Mouse (Mus musculus): Measurements from ENCODE around the gene Tenm2. TPM values are rescaled to one million over a fixed set of nuclear protein-coding genes. Genes with fewer than 3 reads are reported as not detected.

Gene Tenm2
- polyA plus RNA-seq, 1 experiment from 2014 or later: not detected

DNA sequence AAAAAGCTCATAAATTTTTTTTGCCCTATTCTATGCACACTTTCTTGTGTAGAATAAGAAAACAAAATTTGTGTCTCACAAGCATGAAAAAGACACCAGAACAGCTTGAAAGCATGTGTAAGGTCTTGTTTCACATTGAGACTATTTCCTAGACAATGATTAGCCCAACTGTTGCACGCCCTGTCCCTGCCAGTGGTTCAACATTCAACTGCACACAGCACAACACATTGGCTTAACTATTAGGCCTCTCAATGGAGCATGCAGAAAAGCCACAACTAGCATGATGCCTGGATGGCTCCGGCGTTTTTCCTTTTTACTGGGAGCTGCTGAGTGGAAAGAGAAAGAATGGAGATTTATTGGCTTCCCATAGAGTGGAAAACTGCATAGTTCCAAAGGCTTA is 170.3 kb downstream of the Tenm2 start:
- Histone ChIP-seq H3K9me3 (ENCODE audit: low read length) (no peaks in the 10 kb centered on the region; the same call in 1 of the 2 replicates), H3K36me3 (replicated peaks; ENCODE audit: insufficient read depth, low read length) (no peaks in the 10 kb centered on the region), H3K27me3 (ENCODE audit: insufficient read depth, low read length) (no peaks in the 10 kb centered on the region), H3K9ac (replicated peaks) (no peak overlapping the region), H3K4me3 (ENCODE audit: low read depth, low read length) (no peak overlapping the region), H3K4me2 (ENCODE audit: low read depth, low read length) (no peak overlapping the region), H3K4me1 (ENCODE audit: insufficient read depth) (no peaks in the 10 kb centered on the region), H3K27ac (ENCODE audit: low read depth) (no peak overlapping the region)
- ATAC-seq: no peak
- WGBS (ENCODE audit: insufficient replicate concordance): 63% methylated on average over 3 of the region's 3 CpGs
- no peak for DNase-seq
- no peak for TF ChIP-seq CTCF (IDR thresholded peaks at IDR 0.05; ENCODE audit: low read depth)
- TF ChIP-seq EP300 (IDR thresholded peaks at IDR 0.05; ENCODE audit: low read depth): no peak

DNA sequence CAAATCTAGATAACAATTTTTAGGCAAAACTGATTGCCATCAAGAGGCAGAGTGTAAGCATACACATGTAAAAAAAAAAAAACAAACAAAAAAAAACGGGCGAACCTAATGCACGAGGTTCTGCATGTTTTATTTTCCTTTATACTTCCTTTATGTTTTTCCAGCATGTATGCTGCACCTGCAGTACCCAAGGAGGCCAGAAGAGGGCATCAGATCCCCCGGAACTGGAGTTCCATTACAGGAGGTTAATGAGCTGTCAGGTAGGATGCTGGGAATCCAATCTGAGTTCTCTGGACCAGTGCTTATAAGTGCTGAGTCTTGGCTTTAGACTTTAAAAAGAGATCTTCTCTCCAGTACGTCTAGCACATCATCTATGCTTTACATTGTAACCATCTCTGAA is 189.1 kb downstream of the Tenm2 start:
- H3K4me1 ChIP-seq (ENCODE audit: insufficient read depth): no peaks in the 10 kb centered on the region
- peak; percentile 39 for DNase-seq
- no peak overlapping the region for H3K4me2 ChIP-seq (ENCODE audit: low read depth, low read length)
- no peaks in the 10 kb centered on the region for H3K27me3 ChIP-seq (ENCODE audit: insufficient read depth, low read length)
- H3K4me3 ChIP-seq (ENCODE audit: low read depth, low read length): no peak overlapping the region
- ATAC-seq: no peak
- 33% methylated on average over 5 of the region's 5 CpGs for WGBS (ENCODE audit: insufficient replicate concordance)
- H3K9ac ChIP-seq (replicated peaks): no peak overlapping the region
- TF ChIP-seq CTCF (IDR thresholded peaks at IDR 0.05; ENCODE audit: low read depth) (peak; percentile 65), EP300 (IDR thresholded peaks at IDR 0.05; ENCODE audit: low read depth) (no peak)
- no peaks in the 10 kb centered on the region for H3K9me3 ChIP-seq (ENCODE audit: low read length)
- H3K27ac ChIP-seq (ENCODE audit: low read depth): no peak overlapping the region
- no peaks in the 10 kb centered on the region for H3K36me3 ChIP-seq (replicated peaks; ENCODE audit: insufficient read depth, low read length)

DNA sequence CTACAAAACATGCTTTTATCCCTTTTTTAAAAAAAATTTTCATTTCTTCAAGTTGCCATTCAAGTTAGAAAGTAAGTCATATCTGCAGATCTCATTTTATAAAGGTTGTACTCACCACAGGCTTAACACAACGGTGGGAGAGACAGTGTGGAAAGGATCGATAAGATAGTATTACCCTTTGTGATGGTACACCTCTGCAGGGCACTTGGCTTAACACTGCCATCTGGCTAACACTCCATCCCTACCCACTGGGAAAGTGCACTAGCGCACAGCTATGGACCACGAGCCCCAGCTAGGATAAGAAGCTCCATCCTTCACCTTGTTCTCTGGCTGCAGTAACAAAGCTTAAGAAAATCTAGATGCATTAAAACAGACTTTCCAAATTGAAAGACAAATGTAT is 194.5 kb downstream of the Tenm2 start:
- no peaks in the 10 kb centered on the region for H3K36me3 ChIP-seq (replicated peaks; ENCODE audit: insufficient read depth, low read length)
- H3K27ac ChIP-seq (ENCODE audit: low read depth): no peak overlapping the region
- H3K4me3 ChIP-seq (ENCODE audit: low read depth, low read length): no peak overlapping the region
- no peak overlapping the region for H3K4me2 ChIP-seq (ENCODE audit: low read depth, low read length)
- TF ChIP-seq CTCF (IDR thresholded peaks at IDR 0.05; ENCODE audit: low read depth): no peak
- TF ChIP-seq EP300 (IDR thresholded peaks at IDR 0.05; ENCODE audit: low read depth): no peak
- ATAC-seq (no peak), DNase-seq (no peak)
- no peaks in the 10 kb centered on the region for H3K4me1 ChIP-seq (ENCODE audit: insufficient read depth)
- 74% methylated on average over 4 of the region's 4 CpGs for WGBS (ENCODE audit: insufficient replicate concordance)
- H3K27me3 ChIP-seq (ENCODE audit: insufficient read depth, low read length): no peaks in the 10 kb centered on the region
- H3K9me3 ChIP-seq (ENCODE audit: low read length): no peaks in the 10 kb centered on the region
- no peak overlapping the region for H3K9ac ChIP-seq (replicated peaks)

DNA sequence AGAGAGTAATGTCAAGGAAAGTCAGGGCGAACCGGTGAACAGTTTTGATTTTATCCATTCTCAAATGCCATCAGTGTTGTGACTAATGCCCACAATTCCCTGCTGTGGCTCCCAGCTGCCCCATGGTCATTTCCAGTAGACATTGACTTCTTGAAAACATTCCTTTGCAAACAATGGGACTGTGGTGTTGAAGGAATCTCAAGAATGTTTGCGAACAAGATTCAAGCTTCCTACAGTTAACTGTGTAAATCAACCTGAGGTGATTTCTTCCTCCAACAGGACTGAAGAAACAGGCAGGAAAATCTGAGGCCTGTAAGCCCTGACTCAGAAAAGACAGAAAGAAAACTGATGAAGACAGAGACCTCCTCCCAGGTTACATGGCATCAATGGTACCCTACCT is 196.5 kb downstream of the Tenm2 start:
- H3K9me3 ChIP-seq (ENCODE audit: low read length): no peaks in the 10 kb centered on the region
- H3K36me3 ChIP-seq (replicated peaks; ENCODE audit: insufficient read depth, low read length): no peaks in the 10 kb centered on the region
- H3K4me2 ChIP-seq (ENCODE audit: low read depth, low read length): no peak overlapping the region
- H3K27ac ChIP-seq (ENCODE audit: low read depth): no peak overlapping the region
- no peak for DNase-seq
- no peak overlapping the region for H3K4me3 ChIP-seq (ENCODE audit: low read depth, low read length)
- no peaks in the 10 kb centered on the region for H3K4me1 ChIP-seq (ENCODE audit: insufficient read depth)
- ATAC-seq: no peak
- no peak overlapping the region for H3K9ac ChIP-seq (replicated peaks)
- TF ChIP-seq CTCF (IDR thresholded peaks at IDR 0.05; ENCODE audit: low read depth) (no peak), EP300 (IDR thresholded peaks at IDR 0.05; ENCODE audit: low read depth) (no peak)
- no peaks in the 10 kb centered on the region for H3K27me3 ChIP-seq (ENCODE audit: insufficient read depth, low read length)
- WGBS (ENCODE audit: insufficient replicate concordance): 47% methylated on average over 3 of the region's 3 CpGs

DNA sequence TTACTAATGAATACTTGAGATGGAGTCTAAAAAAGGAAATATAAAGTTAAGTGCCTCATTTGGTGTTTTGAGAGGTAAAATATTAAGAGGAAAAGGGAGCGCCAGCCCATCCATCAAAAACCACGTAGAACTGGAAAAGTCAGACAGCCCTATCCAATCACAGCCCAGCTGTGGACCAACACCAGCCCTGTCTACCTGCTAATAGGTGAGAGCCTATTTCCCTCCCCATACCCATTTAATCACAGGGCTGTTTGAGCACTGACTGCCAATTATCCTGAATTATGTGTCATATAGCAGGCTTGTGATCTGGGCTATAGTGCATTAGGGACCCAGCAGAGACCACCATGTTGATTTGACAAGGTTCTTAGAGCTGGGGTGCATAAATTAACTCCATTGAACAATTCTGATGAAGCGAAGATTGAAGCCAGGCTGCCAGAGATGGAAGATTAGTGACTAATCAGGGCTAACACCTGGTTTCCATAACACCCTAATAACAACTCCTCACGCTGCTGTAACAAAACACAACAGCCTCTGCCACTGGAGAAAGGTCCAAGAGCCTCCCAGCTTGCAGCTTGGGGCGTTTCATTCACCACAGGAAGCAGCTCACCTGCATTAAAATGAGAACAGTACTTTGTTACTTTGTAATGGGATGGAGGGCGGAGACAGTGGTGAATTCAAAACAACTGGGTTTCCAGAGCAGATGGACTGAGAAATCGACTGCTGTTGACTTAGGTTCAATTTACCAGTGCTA is 204.3 kb downstream of the Tenm2 start:
- H3K4me1 ChIP-seq (ENCODE audit: insufficient read depth): no peaks in the 10 kb centered on the region
- no peak overlapping the region for H3K9ac ChIP-seq (replicated peaks)
- H3K27me3 ChIP-seq (ENCODE audit: insufficient read depth, low read length): no peaks in the 10 kb centered on the region
- H3K9me3 ChIP-seq (ENCODE audit: low read length): no peaks in the 10 kb centered on the region
- no peak overlapping the region for H3K4me3 ChIP-seq (ENCODE audit: low read depth, low read length)
- H3K36me3 ChIP-seq (replicated peaks; ENCODE audit: insufficient read depth, low read length): no peaks in the 10 kb centered on the region
- WGBS (ENCODE audit: insufficient replicate concordance): 52% methylated on average over 7 of the region's 7 CpGs
- no peak for DNase-seq
- no peak for ATAC-seq
- H3K4me2 ChIP-seq (ENCODE audit: low read depth, low read length): no peak overlapping the region
- no peak overlapping the region for H3K27ac ChIP-seq (ENCODE audit: low read depth)
- no peak for TF ChIP-seq CTCF (IDR thresholded peaks at IDR 0.05; ENCODE audit: low read depth)
- TF ChIP-seq EP300 (IDR thresholded peaks at IDR 0.05; ENCODE audit: low read depth): no peak

DNA sequence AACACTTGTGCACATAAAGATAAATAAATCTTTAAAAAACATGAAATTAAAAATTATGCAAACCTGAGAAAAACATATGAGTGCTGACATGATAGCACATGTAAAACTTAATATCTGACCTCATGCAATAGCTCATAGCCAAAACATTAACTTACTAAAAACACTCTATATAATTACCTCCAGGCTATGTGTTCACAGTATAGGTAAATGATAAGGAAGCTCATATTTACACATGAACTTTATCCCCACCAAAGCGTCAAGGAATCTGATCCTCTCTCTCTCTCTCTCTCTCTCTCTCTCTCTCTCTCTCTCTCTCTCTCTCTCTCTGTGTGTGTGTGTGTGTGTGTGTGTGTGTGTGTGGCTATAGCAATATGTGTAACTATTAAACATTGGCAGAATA is 223.9 kb downstream of the Tenm2 start:
- Histone ChIP-seq H3K27me3 (ENCODE audit: insufficient read depth, low read length) (no peaks in the 10 kb centered on the region), H3K27ac (ENCODE audit: low read depth) (no peak overlapping the region), H3K4me1 (ENCODE audit: insufficient read depth) (no peaks in the 10 kb centered on the region), H3K4me3 (ENCODE audit: low read depth, low read length) (no peak overlapping the region), H3K9ac (replicated peaks) (no peak overlapping the region), H3K4me2 (ENCODE audit: low read depth, low read length) (no peak overlapping the region), H3K36me3 (replicated peaks; ENCODE audit: insufficient read depth, low read length) (no peaks in the 10 kb centered on the region), H3K9me3 (ENCODE audit: low read length) (no peaks in the 10 kb centered on the region)
- no peak for TF ChIP-seq CTCF (IDR thresholded peaks at IDR 0.05; ENCODE audit: low read depth)
- TF ChIP-seq EP300 (IDR thresholded peaks at IDR 0.05; ENCODE audit: low read depth): no peak
- no peak for DNase-seq
- WGBS (ENCODE audit: insufficient replicate concordance): 52% methylated on average over 1 of the region's 1 CpGs
- ATAC-seq: no peak
